Mouse (Mus musculus) limb, embryonic 10.5 days (tissue): ENCODE results near the gene Tekt4. TPM values are rescaled to one million over a fixed set of nuclear protein-coding genes. Genes with fewer than 3 reads are reported as not detected.
A peak's percentile ranks its signal among the peaks of the same experiment; 100 is the strongest.

Experiments used
- DNase-seq: peaks from one replicate; pipeline ENCODE4 v3.0.0-alpha.2; 2017; ENCODE audit warnings: low spot score
- H3K27ac ChIP-seq: fragments of 300-500 bp; sonication (generic); 2 replicates; pipeline ENCODE4 v1.5.1; 2016; ENCODE audit warnings: mild to moderate bottlenecking
- H3K27me3 ChIP-seq: fragments of 300-500 bp; sonication (generic); 2 replicates; pipeline ENCODE4 v1.6.1; 2016; ENCODE audit warnings: low read depth, mild to moderate bottlenecking; ENCODE audit not compliant: poor library complexity, severe bottlenecking
- H3K36me3 ChIP-seq: fragments of 300-500 bp; sonication (generic); 2 replicates; pipeline ENCODE4 v1.6.1; 2016; ENCODE audit warnings: mild to moderate bottlenecking, moderate library complexity
- H3K4me1 ChIP-seq: fragments of 300-500 bp; sonication (generic); 2 replicates; pipeline ENCODE4 v1.6.1; 2016
- H3K4me3 ChIP-seq: fragments of 300-500 bp; sonication (generic); 2 replicates; pipeline ENCODE4 v1.5.1; 2016; ENCODE audit warnings: mild to moderate bottlenecking, moderate library complexity
- H3K9me3 ChIP-seq: fragments of 300-500 bp; sonication (generic); replicated peaks from 2 replicates; pipeline ENCODE4 v1.6.1; 2016; ENCODE audit warnings: mild to moderate bottlenecking
- WGBS: fragments of 180-500 bp; shearing (Covaris S2); methylation state at CpG from one replicate; pipeline ENCODE4 v1.1.7; 2016; 5-methylcytosine and 5-hydroxymethylcytosine counted together
- polyA plus RNA-seq: library from polyadenylated mRNA; unstranded; fragments of >200 nt; fragmentation: Nextera tagmentation; extraction: Ambion mirVana; gene quantifications from 2 replicates; pipeline ENCODE4 v1.2.1, GENCODE M21; 2016

The Tekt4 gene
- not detected in 2 replicates for polyA plus RNA-seq

DNA sequence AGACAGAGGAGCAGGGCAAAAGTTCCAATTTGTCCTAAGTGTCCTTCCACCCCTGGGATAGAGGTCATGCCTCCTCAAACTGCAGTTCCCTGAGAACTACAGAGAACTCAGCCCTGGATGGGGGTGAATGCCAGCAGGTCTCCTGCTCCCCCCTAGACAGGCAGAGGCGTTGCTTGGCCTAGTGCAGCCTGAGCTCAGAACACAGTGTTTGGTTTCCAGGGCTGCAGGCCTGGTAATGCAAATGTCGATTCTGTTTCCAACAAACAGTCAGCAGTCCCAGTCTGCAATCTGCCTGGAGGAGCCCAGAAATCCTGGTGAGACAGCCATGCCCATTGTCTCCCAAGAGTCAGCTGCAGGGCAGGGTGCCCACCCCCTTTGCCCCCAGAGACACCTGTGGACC lies at the start of gene Tekt4:
Gene Tekt4, plus strand, starts transcription at position 344 of the 400 bp plus-strand sequence.
- Histone ChIP-seq H3K36me3 (no peaks in the 10 kb centered on the region), H3K9me3 (no peaks in the 10 kb centered on the region), H3K27me3 (peaks cover 7% of the 10 kb centered on the region; the same call in 1 of the 2 replicates), H3K4me3 (no peak within 1 kb of the TSS), H3K4me1 (peaks cover 12% of the 10 kb centered on the region), H3K27ac (no peak within 1 kb of the TSS; the same call in 1 of the 2 replicates)
- no peak for DNase-seq
- 68% methylated on average over 2 of the region's 2 CpGs for WGBS

DNA sequence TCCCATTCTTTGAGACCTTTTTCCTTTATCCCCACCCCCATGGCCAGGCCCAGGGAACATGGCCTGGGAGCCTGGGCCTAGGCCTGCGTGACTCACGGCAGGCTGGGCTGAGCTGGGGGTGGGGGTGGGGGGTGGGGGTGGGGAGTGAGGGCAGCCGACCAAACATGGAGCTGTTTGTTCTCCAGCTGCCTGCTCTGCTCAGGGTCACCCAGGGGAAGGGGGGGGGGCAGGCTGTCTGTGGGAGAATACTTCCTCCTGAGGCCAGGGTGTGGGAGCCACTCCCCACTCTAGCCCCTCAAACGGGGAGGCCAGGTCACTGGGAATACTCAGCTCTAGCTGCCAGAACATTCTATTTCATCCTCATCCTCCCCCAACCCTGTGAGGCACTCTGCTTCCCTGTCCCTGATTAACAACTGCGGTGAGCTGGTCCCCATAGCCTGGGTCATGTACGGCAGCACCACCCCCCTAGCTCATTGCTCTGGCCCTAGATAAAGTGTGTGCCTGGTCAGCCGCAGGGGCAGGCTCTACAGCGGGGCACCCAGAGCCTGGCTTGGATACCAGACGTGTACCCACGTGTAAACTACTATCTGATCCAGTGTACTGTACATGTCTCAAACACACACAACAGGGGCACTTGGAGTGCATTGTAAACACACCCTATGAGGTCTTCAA lies 49.1 kb upstream of the Tekt4 start:
- no peak for DNase-seq
- Histone ChIP-seq H3K27me3 (peaks cover 20% of the 10 kb centered on the region), H3K4me3 (peak overlapping the region; percentile 9; the same call in 1 of the 2 replicates), H3K27ac (peak overlapping the region; percentile 68), H3K9me3 (no peaks in the 10 kb centered on the region), H3K4me1 (peaks cover 65% of the 10 kb centered on the region), H3K36me3 (no peaks in the 10 kb centered on the region)
- WGBS: 14% methylated on average over 10 of the region's 10 CpGs

DNA sequence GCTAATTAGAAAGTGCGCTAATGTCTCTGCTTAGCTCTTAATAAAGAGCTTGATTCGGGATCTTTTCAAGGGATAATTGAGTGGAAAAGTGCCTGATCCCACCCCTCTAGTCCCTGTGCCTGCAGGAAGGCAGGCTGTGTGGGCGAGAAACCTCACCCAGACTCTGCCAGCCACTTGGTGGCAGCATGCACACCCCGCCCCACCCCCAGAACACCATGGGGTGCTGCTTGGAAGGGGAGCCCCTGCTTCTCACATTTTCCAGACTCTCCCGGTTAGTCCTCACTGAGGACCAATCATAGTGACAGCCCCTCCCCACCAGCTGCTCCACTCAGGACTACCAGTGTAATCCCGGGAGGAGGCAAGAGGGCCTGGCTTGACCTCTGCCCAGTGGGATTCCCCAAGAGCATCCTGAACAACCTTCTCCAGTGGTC lies 48.4 kb upstream of the Tekt4 start:
- Histone ChIP-seq H3K27ac (peak overlapping the region; percentile 70), H3K36me3 (no peaks in the 10 kb centered on the region), H3K9me3 (no peaks in the 10 kb centered on the region), H3K27me3 (peaks cover 19% of the 10 kb centered on the region), H3K4me3 (peak overlapping the region; percentile 13), H3K4me1 (peaks cover 69% of the 10 kb centered on the region)
- no peak for DNase-seq
- 21% methylated on average over 6 of the region's 6 CpGs for WGBS

DNA sequence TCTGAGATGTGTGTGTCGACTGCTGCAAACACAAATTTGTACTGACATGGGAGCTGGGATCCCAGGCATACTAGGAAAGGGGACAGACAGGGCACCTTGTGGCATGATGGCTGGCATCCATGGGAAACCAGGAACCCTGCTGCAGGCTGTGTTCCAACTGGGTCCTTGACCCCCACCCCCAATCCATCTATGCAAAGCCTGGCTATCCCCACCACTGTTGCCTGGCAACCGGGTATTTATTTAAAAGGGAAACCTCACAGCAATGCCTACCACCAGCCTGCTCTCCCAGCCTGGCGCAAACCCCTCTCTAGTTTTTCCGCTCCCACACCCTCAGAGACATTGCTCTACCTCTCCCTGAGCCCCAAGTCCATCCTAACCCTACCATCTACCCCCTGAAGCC lies 47.1 kb upstream of the Tekt4 start:
- no peak for DNase-seq
- Histone ChIP-seq H3K27me3 (peaks cover 15% of the 10 kb centered on the region), H3K36me3 (no peaks in the 10 kb centered on the region), H3K27ac (peak overlapping the region; percentile 70; the same call in 1 of the 2 replicates), H3K9me3 (no peaks in the 10 kb centered on the region), H3K4me3 (no peak overlapping the region), H3K4me1 (peaks cover 76% of the 10 kb centered on the region)
- WGBS: 87% methylated on average over 4 of the region's 4 CpGs

DNA sequence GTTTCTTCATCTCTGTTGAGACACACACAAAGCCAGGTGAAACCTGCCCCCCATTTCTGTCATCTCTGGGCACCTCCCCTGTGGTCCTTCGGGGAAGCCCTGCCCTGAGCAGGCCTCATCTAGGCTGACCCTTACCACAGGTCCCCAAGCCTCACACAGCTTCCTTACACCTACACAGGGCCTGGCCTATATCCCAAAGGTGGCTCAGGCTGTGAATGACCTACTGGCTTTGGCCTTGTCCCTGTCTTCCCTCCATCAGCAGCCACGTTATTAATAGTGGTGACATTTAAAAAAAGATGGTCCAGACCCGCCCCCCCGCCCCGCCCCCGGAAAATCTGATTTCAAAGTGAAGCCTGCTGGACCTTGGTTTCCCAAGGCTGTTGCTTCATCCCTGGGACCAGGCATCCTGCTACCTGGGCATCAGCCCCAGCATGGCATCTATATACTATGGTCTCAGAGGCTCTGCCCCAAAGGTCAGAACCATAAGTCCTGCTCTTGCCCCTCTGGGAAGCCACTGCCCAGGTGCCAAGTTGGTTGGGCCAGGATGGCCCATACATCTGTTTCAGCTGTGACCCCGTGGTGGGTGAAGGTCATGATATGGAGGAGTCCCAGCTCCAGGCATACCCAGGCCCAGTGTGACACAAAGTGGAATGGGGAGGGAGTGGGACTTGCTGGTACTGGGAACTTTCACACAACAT lies 46.0 kb upstream of the Tekt4 start:
- WGBS: 87% methylated on average over 7 of the region's 7 CpGs
- DNase-seq: no peak
- Histone ChIP-seq H3K27ac (no peak overlapping the region), H3K27me3 (peaks cover 9% of the 10 kb centered on the region), H3K4me1 (peaks cover 74% of the 10 kb centered on the region), H3K9me3 (no peaks in the 10 kb centered on the region), H3K4me3 (no peak overlapping the region), H3K36me3 (no peaks in the 10 kb centered on the region)

DNA sequence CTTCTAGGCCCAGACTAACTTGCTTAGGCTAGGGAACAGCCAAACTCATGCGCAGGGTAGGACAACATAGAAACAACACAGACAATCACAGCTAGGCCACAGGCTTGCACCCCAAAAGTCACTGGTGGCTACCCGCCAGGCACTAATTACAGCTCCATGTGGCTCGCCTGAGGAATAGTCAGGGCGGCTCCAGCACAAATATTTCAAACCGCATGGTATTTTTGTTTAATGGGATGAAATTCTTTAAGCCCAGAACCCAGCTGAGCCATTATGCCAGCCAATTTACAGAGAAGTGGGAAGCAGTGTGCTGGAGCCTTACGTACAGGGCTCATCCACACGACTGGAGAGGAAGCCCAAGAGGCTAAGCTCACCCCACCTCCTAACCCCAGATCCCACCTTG lies 44.8 kb upstream of the Tekt4 start:
- 88% methylated on average over 7 of the region's 7 CpGs for WGBS
- H3K4me1 ChIP-seq: peaks cover 73% of the 10 kb centered on the region
- H3K9me3 ChIP-seq: no peaks in the 10 kb centered on the region
- no peaks in the 10 kb centered on the region for H3K36me3 ChIP-seq
- H3K27ac ChIP-seq: no peak overlapping the region
- DNase-seq: no peak
- no peak overlapping the region for H3K4me3 ChIP-seq
- H3K27me3 ChIP-seq: no peaks in the 10 kb centered on the region

DNA sequence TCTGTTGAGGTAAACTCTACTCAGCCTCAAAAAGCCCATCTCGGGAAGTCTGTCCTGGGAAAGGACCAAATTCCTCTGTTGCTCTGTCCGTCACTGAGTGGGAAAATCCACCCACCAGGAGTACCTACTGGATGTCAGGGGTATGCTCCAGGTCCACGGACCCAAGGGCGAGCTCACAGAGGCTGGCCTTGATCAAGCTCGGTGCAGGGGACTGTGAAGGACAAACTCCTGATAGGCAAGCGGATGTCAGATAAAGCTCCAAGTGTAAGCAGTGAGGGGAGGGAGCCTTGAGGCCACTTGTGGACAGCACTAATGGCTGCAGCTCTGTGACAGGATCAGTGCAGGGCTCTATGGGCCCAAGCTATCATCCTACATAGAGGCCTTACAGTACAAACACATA lies 44.2 kb upstream of the Tekt4 start:
- DNase-seq: no peak
- Histone ChIP-seq H3K9me3 (no peaks in the 10 kb centered on the region), H3K4me1 (peaks cover 73% of the 10 kb centered on the region), H3K27ac (peak overlapping the region; percentile 42; the same call in 1 of the 2 replicates), H3K27me3 (no peaks in the 10 kb centered on the region), H3K4me3 (no peak overlapping the region), H3K36me3 (no peaks in the 10 kb centered on the region)
- WGBS: 80% methylated on average over 6 of the region's 6 CpGs

DNA sequence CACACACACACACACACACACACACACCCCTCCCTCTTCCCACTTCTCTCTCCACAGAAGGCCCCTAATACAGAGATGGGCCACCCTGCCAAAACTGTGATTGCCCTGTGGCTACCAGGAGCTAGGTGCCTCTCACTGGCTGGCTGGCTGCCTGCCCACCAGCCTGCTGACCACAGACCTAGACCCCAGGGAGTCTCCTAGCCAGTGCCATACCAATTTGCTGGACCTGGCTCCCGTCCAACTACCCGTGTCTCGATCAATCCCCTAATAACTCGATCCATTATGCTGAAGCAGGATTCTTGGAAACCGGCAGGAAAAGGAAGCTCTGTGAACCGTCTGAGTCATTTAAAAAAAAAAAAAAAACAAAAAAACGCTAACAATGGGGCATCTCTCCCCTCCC lies 43.6 kb upstream of the Tekt4 start:
- no peak for DNase-seq
- H3K4me1 ChIP-seq: peaks cover 73% of the 10 kb centered on the region
- 72% methylated on average over 7 of the region's 7 CpGs for WGBS
- H3K27ac ChIP-seq: no peak overlapping the region
- no peaks in the 10 kb centered on the region for H3K9me3 ChIP-seq
- H3K4me3 ChIP-seq: no peak overlapping the region
- no peaks in the 10 kb centered on the region for H3K27me3 ChIP-seq
- no peaks in the 10 kb centered on the region for H3K36me3 ChIP-seq

DNA sequence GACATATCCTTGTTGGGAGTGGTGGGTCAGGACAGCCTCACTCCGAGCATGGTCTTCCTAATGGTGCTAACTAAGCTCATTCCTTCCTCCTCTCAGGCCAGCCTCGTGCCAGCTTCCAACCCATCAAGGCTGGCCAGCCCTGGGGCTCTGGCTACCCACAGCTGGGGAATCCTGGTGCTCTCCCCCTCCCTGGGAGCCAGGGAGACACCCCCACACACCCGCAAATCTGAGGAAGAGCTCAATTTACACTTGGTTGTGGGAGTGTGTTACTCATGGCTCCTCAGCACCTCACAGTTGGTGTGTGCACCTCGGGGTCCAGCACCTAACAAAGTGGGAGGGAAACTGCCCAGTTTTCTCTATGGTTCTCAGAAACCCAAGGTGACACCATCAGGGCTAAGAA lies 43.2 kb upstream of the Tekt4 start:
- H3K4me1 ChIP-seq: peaks cover 73% of the 10 kb centered on the region
- 64% methylated on average over 4 of the region's 4 CpGs for WGBS
- H3K9me3 ChIP-seq: no peaks in the 10 kb centered on the region
- H3K4me3 ChIP-seq: no peak overlapping the region
- no peaks in the 10 kb centered on the region for H3K36me3 ChIP-seq
- H3K27me3 ChIP-seq: no peaks in the 10 kb centered on the region
- no peak for DNase-seq
- H3K27ac ChIP-seq: peak overlapping the region; percentile 53; the same call in 1 of the 2 replicates

DNA sequence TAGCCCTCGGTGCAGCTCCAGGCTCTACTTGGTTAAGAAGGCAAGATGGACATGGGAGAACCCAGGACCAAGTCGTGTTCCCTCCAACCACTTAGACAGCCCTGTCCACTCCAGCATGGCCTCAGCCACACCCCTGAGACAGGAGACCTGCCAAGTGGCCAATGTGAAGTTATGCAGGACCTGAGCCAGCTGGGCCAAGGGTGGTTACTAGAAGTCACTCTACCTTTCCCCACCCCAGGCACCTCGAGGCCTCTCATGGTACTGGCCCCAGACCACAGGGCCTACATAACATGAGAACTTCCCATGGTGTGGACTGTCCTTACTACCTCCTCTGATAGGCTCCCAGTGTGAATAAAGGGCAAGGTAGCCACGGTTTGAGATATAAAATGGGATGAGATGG lies 40.2 kb upstream of the Tekt4 start:
- Histone ChIP-seq H3K4me1 (peaks cover 77% of the 10 kb centered on the region), H3K9me3 (no peaks in the 10 kb centered on the region), H3K27me3 (no peaks in the 10 kb centered on the region), H3K36me3 (no peaks in the 10 kb centered on the region), H3K4me3 (no peak overlapping the region), H3K27ac (peak overlapping the region; percentile 91)
- 74% methylated on average over 4 of the region's 4 CpGs for WGBS
- no peak for DNase-seq

DNA sequence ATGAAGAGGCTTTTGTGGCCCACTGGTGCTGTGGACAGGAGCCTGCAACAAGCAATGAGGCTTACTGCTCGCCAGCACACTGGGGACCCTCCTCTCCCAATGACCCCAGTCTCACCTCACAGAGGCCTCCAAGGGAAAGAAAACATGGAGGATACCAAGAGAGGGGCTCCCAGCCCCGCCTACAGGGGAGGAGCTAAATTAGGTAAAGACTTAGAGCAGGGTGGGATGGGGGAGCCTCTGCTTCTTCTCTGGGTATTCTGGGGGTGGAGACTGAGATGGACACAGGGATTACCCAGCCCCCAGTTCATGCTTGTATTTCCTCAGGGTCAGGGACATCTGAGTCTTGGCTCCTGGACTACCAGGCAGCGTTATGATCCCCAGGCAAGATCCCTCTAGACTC lies 39.5 kb upstream of the Tekt4 start:
- H3K4me1 ChIP-seq: peaks cover 78% of the 10 kb centered on the region
- whole genome bisulfite sequencing: 19% methylated on average over 3 of the region's 3 CpGs
- no peaks in the 10 kb centered on the region for H3K36me3 ChIP-seq
- peak; percentile 41 for DNase-seq
- no peaks in the 10 kb centered on the region for H3K9me3 ChIP-seq
- H3K27ac ChIP-seq: peak overlapping the region; percentile 91
- no peaks in the 10 kb centered on the region for H3K27me3 ChIP-seq
- H3K4me3 ChIP-seq: peak overlapping the region; percentile 40

DNA sequence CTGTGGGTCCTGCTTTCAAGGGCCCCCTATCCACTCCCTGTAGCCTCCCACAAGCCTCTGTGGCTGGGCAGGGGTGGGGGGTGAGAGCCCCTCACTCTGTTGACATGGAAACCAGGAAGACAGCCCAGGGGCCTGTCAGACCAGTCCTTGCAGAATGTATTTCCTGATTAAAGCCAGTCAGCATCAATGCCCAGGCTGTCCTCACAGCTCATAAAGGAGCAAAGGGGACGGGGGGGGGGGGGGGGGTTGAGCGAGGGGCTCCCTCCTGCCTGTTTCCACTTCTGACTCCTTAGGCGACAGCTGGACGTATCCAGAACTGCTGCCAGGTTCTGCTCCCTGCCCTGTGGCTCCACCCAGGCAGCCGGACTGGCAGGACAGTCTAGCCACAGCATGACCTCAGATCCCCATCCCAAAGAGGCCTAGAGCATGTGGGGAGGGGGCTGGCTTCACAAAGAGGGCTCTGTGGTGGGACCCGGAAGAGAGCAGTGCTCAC lies 38.9 kb upstream of the Tekt4 start:
- Histone ChIP-seq H3K27me3 (no peaks in the 10 kb centered on the region), H3K36me3 (no peaks in the 10 kb centered on the region), H3K27ac (peak overlapping the region; percentile 91), H3K4me1 (peaks cover 78% of the 10 kb centered on the region), H3K4me3 (peak overlapping the region; percentile 40), H3K9me3 (no peaks in the 10 kb centered on the region)
- peak; percentile 79 for DNase-seq
- 11% methylated on average over 5 of the region's 6 CpGs for whole genome bisulfite sequencing

DNA sequence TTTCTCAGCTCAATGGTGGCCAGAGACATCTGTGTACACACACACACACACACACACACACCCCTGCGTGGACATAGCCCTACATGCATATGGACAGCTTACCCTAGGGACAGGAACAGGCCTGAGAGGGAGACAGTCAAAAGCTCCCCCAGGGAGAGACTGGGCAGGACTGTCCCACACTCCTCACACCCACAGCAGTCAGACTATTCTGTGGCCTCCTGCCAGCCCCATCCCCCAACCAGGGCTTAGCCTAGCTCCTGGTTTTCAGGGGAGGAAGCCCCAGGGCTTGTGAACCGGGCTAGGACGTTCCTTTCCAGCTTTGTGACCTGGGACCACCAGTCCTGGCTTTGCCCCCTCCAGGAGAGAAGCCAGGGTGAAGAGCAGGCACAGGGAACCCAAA lies 38.2 kb upstream of the Tekt4 start:
- peak overlapping the region; percentile 91 for H3K27ac ChIP-seq
- peak overlapping the region; percentile 40 for H3K4me3 ChIP-seq
- H3K4me1 ChIP-seq: peaks cover 78% of the 10 kb centered on the region
- H3K9me3 ChIP-seq: no peaks in the 10 kb centered on the region
- H3K36me3 ChIP-seq: no peaks in the 10 kb centered on the region
- WGBS: 19% methylated on average over 3 of the region's 3 CpGs
- peak; percentile 55 for DNase-seq
- no peaks in the 10 kb centered on the region for H3K27me3 ChIP-seq
